Mouse (Mus musculus): ENCODE measurements around the gene Ifnab.

DNA sequence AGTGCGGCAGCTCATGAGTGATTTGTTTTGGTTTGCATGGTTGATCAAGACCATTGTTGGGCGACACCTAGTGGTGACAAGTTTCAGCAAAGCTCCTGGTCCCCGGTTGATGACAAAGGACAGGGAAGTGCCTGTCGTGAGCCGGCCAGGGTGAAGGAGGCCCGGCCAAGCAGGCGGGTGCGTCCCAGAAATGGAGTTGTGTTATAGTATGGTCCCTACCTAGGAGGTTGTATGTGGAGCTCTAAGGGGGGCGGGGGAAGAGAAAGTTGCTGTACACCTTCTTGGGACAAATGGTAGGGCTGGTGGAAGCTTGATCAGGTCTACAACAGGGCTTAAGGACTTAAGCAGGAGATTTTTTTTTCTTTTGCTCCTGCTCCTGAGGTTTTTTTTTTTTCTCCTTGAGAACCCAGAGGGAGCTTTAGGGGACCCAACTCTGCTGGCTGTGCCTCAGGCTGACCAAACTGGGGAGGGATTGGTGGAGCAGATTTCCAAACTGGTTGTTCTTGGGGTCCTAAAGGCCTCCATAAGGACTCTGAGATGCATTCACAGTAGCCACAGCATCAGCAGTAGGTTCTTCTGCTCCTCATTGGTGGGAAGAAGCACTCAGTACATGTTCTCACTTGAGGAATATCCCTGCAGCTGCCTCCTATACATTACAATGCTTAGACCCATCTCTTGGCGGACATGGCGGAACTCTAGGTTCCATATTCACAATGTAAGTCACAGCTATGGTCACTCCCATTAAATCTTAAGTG lies 49.9 kb downstream of the Ifnab start:
- TF ChIP-seq CTCF (IDR thresholded peaks at IDR 0.05; ENCODE audit: low read depth, low read length) (peak; percentile 81), POLR2A (IDR thresholded peaks at IDR 0.05; ENCODE audit: extremely low read depth, insufficient read depth, low read length) (no peak)

All from liver, adult 2 months (tissue).